Mouse (Mus musculus): ENCODE data around the gene Btbd3. TPM values are rescaled to one million over a fixed set of nuclear protein-coding genes. Genes with fewer than 3 reads are reported as not detected.

The Btbd3 gene
- polyA plus RNA-seq (2014; fragmentation: Illumina TruSeq; extraction: RNeasy Lipid Tissue Mini Kit (QIAGEN cat#74804); ENCODE audit: low replicate concordance), result 22.1 TPM

GRCm38 (mm10) chr2:138256411-138256810, at the start of gene Btbd3:
Gene Btbd3 (plus strand): TSS chr2:138256565.

